12 mouse cellular contexts compared by ENCODE assay signal in genomic region chr9:47848745-47849144, GRCm38 (mm10).
"Had no signal": no experiment of that assay in that cellular context is flagged by ENCODE, and none has a peak within 500 bp of the region (broad histone marks: within the 10 kb centered on the region; RNA-seq: fewer than 3 reads in every experiment).

No protein-coding gene starts in this region.

- ATAC-seq: midbrain, embryonic 16.5 days had no signal

- H3K4me3 ChIP-seq: limb, embryonic 13.5 days had no signal

- DNase-seq: kidney, adult 9 months; kidney, postnatal 36 days; layer of hippocampus, adult 9-11 months; layer of hippocampus, postnatal 36 days; lung, adult 18-20 months; thymus, adult 18-20 months; thymus, postnatal 14 days had no signal

- H3K9me3 ChIP-seq: limb, embryonic 13.5 days had no signal

- H3K9ac ChIP-seq: limb, embryonic 13.5 days; liver, embryonic 14.5 days had no signal

- H3K27ac ChIP-seq: kidney, postnatal 0 days; limb, embryonic 13.5 days; liver, embryonic 14.5 days; stomach, postnatal 0 days had no signal

- H3K36me3 ChIP-seq: limb, embryonic 13.5 days had no signal

- H3K4me2 ChIP-seq: limb, embryonic 13.5 days had no signal
